In the genomic region with DNA sequence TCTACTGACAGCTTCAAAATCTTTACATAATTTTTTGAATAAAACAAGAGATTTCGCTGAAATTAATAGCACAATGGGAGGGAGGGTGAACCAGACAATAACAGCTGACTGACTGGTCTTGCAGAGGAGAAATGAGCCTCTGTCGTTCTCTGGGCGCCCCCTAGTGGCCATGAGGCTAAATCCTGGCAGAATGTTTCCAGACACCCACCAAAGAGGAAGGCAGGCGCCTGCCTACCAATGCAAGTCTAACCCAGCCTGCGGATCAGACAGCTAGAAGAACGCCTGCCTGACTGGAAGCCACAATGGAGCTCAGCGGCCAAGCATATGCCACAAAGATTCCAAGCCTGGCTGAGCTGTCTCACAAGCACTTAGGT, we compare ENCODE assay signal across 8 mouse cellular contexts. TPM values are rescaled to one million over a fixed set of nuclear protein-coding genes. Genes with fewer than 3 reads are reported as not detected.
DNase-seq lines count a peak whose midpoint lies in the region; ATAC-seq lines count a peak whose summit lies in the region.

No protein-coding gene starts in this region.

- peak; percentile 28 for ATAC-seq in activated CD4-positive, CD25-positive, alpha-beta regulatory T cell, adult 4 months
- ATAC-seq in common myeloid progenitor, adult 5-6 weeks (replicated peaks; ENCODE audit: low read depth, poor library complexity, severe bottlenecking) = peak; percentile 79
- peak; percentile 43 for ATAC-seq in inflammation-experienced regulatory T-cells, adult 6 months
- ATAC-seq in megakaryocyte-erythroid progenitor cell, adult 5-6 weeks (replicated peaks; ENCODE audit: low FRiP score, low TSS enrichment, poor library complexity, severe bottlenecking) = peak; percentile 66

- DNase-seq in gastrocnemius, postnatal 14 days = peak; percentile 95
- DNase-seq in left cerebral cortex, adult 9 months (ENCODE audit: low spot score in 2 of 2) = peak; percentile 91 to 99
- DNase-seq in right cerebral cortex, postnatal 14 days = peak; percentile 99
- DNase-seq in urinary bladder, postnatal 25 days (ENCODE audit: low spot score) = peak; percentile 96

- intact Hi-C loops in gastrocnemius, postnatal 14 days (cut with DNase I; ENCODE audit: low total_unique reads) = loop anchor here (5.0 to 10.0 kb wide), 3 partner anchors 273 to 621 kb away; no protein-coding TSS in a partner anchor

RNA-seq across cellular contexts. Expression of a gene that starts 2.4 kb away (rescaled TPM):
- polyA plus RNA-seq in activated CD4-positive, CD25-positive, alpha-beta regulatory T cell, adult 4 months (2017; shearing (Covaris generic)) = not detected
- 0.14 and 1.0 TPM in 2 replicates for total RNA-seq in common myeloid progenitor, adult 5-6 weeks (2017)
- 10 to 100 TPM; 12.1 to 15.0 TPM for total RNA-seq in gastrocnemius, postnatal 14 days (2021)
- not detected for polyA plus RNA-seq in inflammation-experienced regulatory T-cells, adult 6 months (2017; shearing (Covaris generic))
- total RNA-seq in megakaryocyte-erythroid progenitor cell, adult 5-6 weeks (2014; fragmentation: Nextera tagmentation) = 3.2 and 4.0 TPM in 2 replicates
- total RNA-seq in megakaryocyte-erythroid progenitor cell, adult 5-6 weeks (2017) = 0.61 and 1.1 TPM in 2 replicates

Comparison
In these comparisons a context has a peak if more than half of its experiments do, and no peak if none do; other contexts are left out.
1. Peak in every context shown above with its lines: DNase-seq and ATAC-seq.
2. ATAC-seq: peak in every context shown above with its lines; median percentile 79 in common myeloid progenitor, adult 5-6 weeks; 66 in megakaryocyte-erythroid progenitor cell, adult 5-6 weeks; 43 in inflammation-experienced regulatory T-cells, adult 6 months; 28 in activated CD4-positive, CD25-positive, alpha-beta regulatory T cell, adult 4 months.